Mouse (Mus musculus) lung, embryonic 15.5 days (tissue): ENCODE data around the gene Ankrd2. TPM values are rescaled to one million over a fixed set of nuclear protein-coding genes. Genes with fewer than 3 reads are reported as not detected.
"Not testable (repeated sequence)": the region's sequence is repeated elsewhere in the genome, so short reads cannot be mapped to it uniquely, and the experiment has no call there.

Experiments used
- ATAC-seq: fragments of 200-750 bp; cut with Nextera tagmentation; 2 replicates; pipeline ENCODE4 v1.8.0; 2017; ENCODE audit warnings: moderate number of reproducible peaks, borderline replicate concordance; ENCODE audit not compliant: low FRiP score, low TSS enrichment; ENCODE audit errors: extremely low read depth
- H3K27ac ChIP-seq: fragments of 300-500 bp; sonication (generic); 2 replicates; pipeline ENCODE4 v1.5.1; 2015; ENCODE audit warnings: moderate library complexity, mild to moderate bottlenecking, inconsistent platforms
- H3K27me3 ChIP-seq: fragments of 300-500 bp; sonication (generic); 2 replicates; pipeline ENCODE4 v1.6.1; 2015; ENCODE audit warnings: inconsistent platforms
- H3K36me3 ChIP-seq: fragments of 300-500 bp; sonication (generic); 2 replicates; pipeline ENCODE4 v1.6.1; 2015; ENCODE audit warnings: inconsistent platforms
- H3K4me1 ChIP-seq: fragments of 300-500 bp; sonication (generic); 2 replicates; pipeline ENCODE4 v1.6.1; 2015; ENCODE audit warnings: inconsistent platforms
- H3K4me2 ChIP-seq: fragments of 300-500 bp; sonication (generic); 2 replicates; pipeline ENCODE4 v1.6.1; 2015; ENCODE audit warnings: inconsistent platforms, mild to moderate bottlenecking, moderate library complexity
- H3K4me3 ChIP-seq: fragments of 300-500 bp; sonication (generic); 2 replicates; pipeline ENCODE4 v1.5.1; 2015; ENCODE audit warnings: mild to moderate bottlenecking, inconsistent platforms
- H3K9ac ChIP-seq: fragments of 300-500 bp; sonication (generic); 2 replicates; pipeline ENCODE4 v1.6.1; 2015; ENCODE audit warnings: inconsistent platforms
- H3K9me3 ChIP-seq: fragments of 300-500 bp; sonication (generic); 2 replicates; pipeline ENCODE4 v1.6.1; 2016; ENCODE audit warnings: inconsistent platforms
- WGBS: fragments of 180-500 bp; shearing (Covaris S2); methylation state at CpG from one replicate; pipeline ENCODE4 v1.1.7; 2015; 5-methylcytosine and 5-hydroxymethylcytosine counted together
- polyA plus RNA-seq: library from polyadenylated mRNA; unstranded; fragments of >200 nt; fragmentation: Nextera tagmentation; extraction: Ambion mirVana; gene quantifications from 2 replicates; pipeline ENCODE4 v1.2.1, GENCODE M21; 2015

The Ankrd2 gene
- polyA plus RNA-seq, 1 experiment from 2014 or later: 0.31 TPM

- H3K4me2 ChIP-seq, ATAC-seq, H3K9me3 ChIP-seq, H3K27me3 ChIP-seq, H3K4me3 ChIP-seq, H3K27ac ChIP-seq, H3K36me3 ChIP-seq, H3K4me1 ChIP-seq, H3K9ac ChIP-seq: not testable (repeated sequence)
- WGBS: 91% methylated on average over 5 of the region's 5 CpGs
Measured at GRCm38 (mm10) chr19:42081613-42082012, 45.8 kb downstream of the Ankrd2 start.

- H3K27me3 ChIP-seq: no peaks in the 10 kb centered on the region
- ATAC-seq: no peak
- H3K36me3 ChIP-seq: no peaks in the 10 kb centered on the region
- peak overlapping the region; percentile 57 for H3K9ac ChIP-seq
- H3K4me2 ChIP-seq: peak overlapping the region; percentile 77
- 6% methylated on average over 10 of the region's 10 CpGs for WGBS
- H3K9me3 ChIP-seq: no peaks in the 10 kb centered on the region
- peak overlapping the region; percentile 62 for H3K4me3 ChIP-seq
- H3K4me1 ChIP-seq: peaks cover 14% of the 10 kb centered on the region
- no peak overlapping the region; the same call in 1 of the 2 replicates for H3K27ac ChIP-seq
Measured at GRCm38 (mm10) chr19:42085690-42086089, 49.9 kb downstream of the Ankrd2 start.

GRCm38 (mm10) chr19:42086166-42086565 is 50.4 kb downstream of the Ankrd2 start, which contains the start of gene Morn4:
Gene Morn4 (minus strand): TSS chr19:42086357.
- WGBS: under 1% methylated on average over 21 of the region's 21 CpGs
- Histone ChIP-seq H3K27ac (no peak within 1 kb of the TSS; the same call in 1 of the 2 replicates), H3K4me2 (peak within 1 kb of the TSS; percentile 77), H3K4me1 (peaks cover 17% of the 10 kb centered on the region), H3K36me3 (no peaks in the 10 kb centered on the region), H3K27me3 (no peaks in the 10 kb centered on the region), H3K9me3 (no peaks in the 10 kb centered on the region), H3K9ac (peak within 1 kb of the TSS; percentile 57), H3K4me3 (peak within 1 kb of the TSS; percentile 62)
- peak; percentile 70; the same call in 1 of the 2 replicates for ATAC-seq

- H3K4me2 ChIP-seq: peak overlapping the region; percentile 65
- 21% methylated on average over 14 of the region's 14 CpGs for WGBS
- H3K27ac ChIP-seq: peak overlapping the region; percentile 90
- no peak for ATAC-seq
- peak overlapping the region; percentile 93 for H3K4me3 ChIP-seq
- no peak overlapping the region for H3K9ac ChIP-seq
- H3K27me3 ChIP-seq: no peaks in the 10 kb centered on the region
- H3K36me3 ChIP-seq: peaks cover 6% of the 10 kb centered on the region
- H3K9me3 ChIP-seq: no peaks in the 10 kb centered on the region
- peaks cover 28% of the 10 kb centered on the region for H3K4me1 ChIP-seq
Measured at GRCm38 (mm10) chr19:42089103-42089747, 53.4 kb downstream of the Ankrd2 start.

- H3K9ac ChIP-seq: peak within 1 kb of the TSS; percentile 83
- H3K4me2 ChIP-seq: peak within 1 kb of the TSS; percentile 77
- peak; percentile 98 for ATAC-seq
- WGBS: under 1% methylated on average over 52 of the region's 55 CpGs
- no peaks in the 10 kb centered on the region for H3K27me3 ChIP-seq
- H3K27ac ChIP-seq: peak within 1 kb of the TSS; percentile 90
- H3K36me3 ChIP-seq: peaks cover 6% of the 10 kb centered on the region
- H3K9me3 ChIP-seq: no peaks in the 10 kb centered on the region
- H3K4me3 ChIP-seq: peak within 1 kb of the TSS; percentile 93
- peaks cover 28% of the 10 kb centered on the region for H3K4me1 ChIP-seq
Measured at GRCm38 (mm10) chr19:42089748-42090595, 54.2 kb downstream of the Ankrd2 start, which contains the start of gene Pi4k2a. Gene Pi4k2a (plus strand): TSS chr19:42090470.

- peak overlapping the region; percentile 89 for H3K27ac ChIP-seq
- no peaks in the 10 kb centered on the region for H3K27me3 ChIP-seq
- no peaks in the 10 kb centered on the region for H3K9me3 ChIP-seq
- peaks cover 6% of the 10 kb centered on the region for H3K36me3 ChIP-seq
- H3K9ac ChIP-seq: peak overlapping the region; percentile 83
- under 1% methylated on average over 52 of the region's 52 CpGs for whole genome bisulfite sequencing
- H3K4me3 ChIP-seq: peak overlapping the region; percentile 93
- peak; percentile 68 for ATAC-seq
- H3K4me2 ChIP-seq: peak overlapping the region; percentile 77
- H3K4me1 ChIP-seq: peaks cover 25% of the 10 kb centered on the region
Measured at GRCm38 (mm10) chr19:42090637-42091141, 54.9 kb downstream of the Ankrd2 start.

Other genes starting within 250 kb of the Ankrd2 start
- 29.8 and 30.8 TPM in 2 replicates for gene Arhgap19, start 234.0 kb upstream of the Ankrd2 start, polyA plus RNA-seq
- gene Frat1, start 206.0 kb upstream of the Ankrd2 start, polyA plus RNA-seq: 7.2 and 7.3 TPM in 2 replicates
- 4.1 and 4.4 TPM in 2 replicates for gene Frat2, start 187.9 kb upstream of the Ankrd2 start, polyA plus RNA-seq
- gene Rrp12, start 139.8 kb upstream of the Ankrd2 start, polyA plus RNA-seq: 13.7 and 13.8 TPM in 2 replicates
- 619 and 635 TPM in 2 replicates for gene Pgam1, start 124.1 kb upstream of the Ankrd2 start, polyA plus RNA-seq
- 71.4 and 72.6 TPM in 2 replicates for gene Exosc1, start 102.6 kb upstream of the Ankrd2 start, polyA plus RNA-seq
- gene Zdhhc16, start 102.5 kb upstream of the Ankrd2 start, polyA plus RNA-seq: 88.1 and 96.2 TPM in 2 replicates
- gene Mms19, start 54.8 kb upstream of the Ankrd2 start, polyA plus RNA-seq: 29.7 and 35.3 TPM in 2 replicates
- 17.2 and 17.5 TPM in 2 replicates for gene Ubtd1, start 54.2 kb upstream of the Ankrd2 start, polyA plus RNA-seq
- 1.0 and 1.5 TPM in 2 replicates for gene Hoga1, start 9.6 kb downstream of the Ankrd2 start, polyA plus RNA-seq
- gene 4933411K16Rik, start 16.2 kb downstream of the Ankrd2 start, polyA plus RNA-seq: not detected in 2 replicates
- gene Morn4, start 50.4 kb downstream of the Ankrd2 start, polyA plus RNA-seq: 21.1 and 22.9 TPM in 2 replicates
- gene Pi4k2a, start 54.5 kb downstream of the Ankrd2 start, polyA plus RNA-seq: 21.7 and 26.1 TPM in 2 replicates
- gene Avpi1, start 93.1 kb downstream of the Ankrd2 start, polyA plus RNA-seq: 64.3 and 64.4 TPM in 2 replicates
- gene Marveld1, start 111.4 kb downstream of the Ankrd2 start, polyA plus RNA-seq: 17.1 and 21.0 TPM in 2 replicates
- 23.3 and 28.2 TPM in 2 replicates for gene Zfyve27, start 128.0 kb downstream of the Ankrd2 start, polyA plus RNA-seq
- 0.95 and 1.1 TPM in 2 replicates for gene Sfrp5, start 166.3 kb downstream of the Ankrd2 start, polyA plus RNA-seq
- 0.09 and 0.10 TPM in 2 replicates for gene Golga7b, start 211.6 kb downstream of the Ankrd2 start, polyA plus RNA-seq